Comparison of ENCODE assay signal across 9 mouse cellular contexts in genomic region chr6:140517188-140517587, GRCm38 (mm10).
DNase-seq lines count a peak whose midpoint lies in the region; ATAC-seq and TF ChIP-seq lines count a peak whose summit lies in the region.
"Had no signal": no experiment of that assay in that cellular context is flagged by ENCODE, and none has a peak within 500 bp of the region (broad histone marks: within the 10 kb centered on the region; RNA-seq: fewer than 3 reads in every experiment).

No protein-coding gene starts in this region.

- no peak overlapping the region for H3K4me2 ChIP-seq in hindbrain, postnatal 0 days (ENCODE audit: low read depth, low read length)

- no peaks in the 10 kb centered on the region for H3K9me3 ChIP-seq in hindbrain, postnatal 0 days (ENCODE audit: low read length)

- intact Hi-C loops in gastrocnemius, adult 2 months (cut with DNase I), result loop anchor here (5.0 kb wide), 1 partner anchor 45 kb away; no protein-coding TSS in a partner anchor
- intact Hi-C loops in gastrocnemius, postnatal 36 days (cut with DNase I), result no loop called here

- 78% methylated on average over 1 of the region's 1 CpGs for WGBS in hindbrain, postnatal 0 days

- H3K4me1 ChIP-seq in hindbrain, postnatal 0 days (ENCODE audit: insufficient read depth, low read length), result peaks cover 15% of the 10 kb centered on the region

- H3K9ac ChIP-seq in hindbrain, postnatal 0 days (replicated peaks; ENCODE audit: low read length), result no peak overlapping the region

- H3K27me3 ChIP-seq in hindbrain, postnatal 0 days (ENCODE audit: insufficient read depth, low read length), result no peaks in the 10 kb centered on the region

- no peak overlapping the region for H3K27ac ChIP-seq in gastrocnemius, adult 2 months
- H3K27ac ChIP-seq in hindbrain, postnatal 0 days, result no peak overlapping the region

- no peak overlapping the region for H3K4me3 ChIP-seq in gastrocnemius, adult 2 months
- H3K4me3 ChIP-seq in hindbrain, postnatal 0 days (ENCODE audit: low read length), result no peak overlapping the region
- H3K4me3 ChIP-seq: myocyte had no signal

- H3K36me3 ChIP-seq in hindbrain, postnatal 0 days (ENCODE audit: insufficient read depth, low read length), result no peaks in the 10 kb centered on the region

- peak; percentile 75 for TF ChIP-seq CTCF in gastrocnemius, adult 2 months (IDR thresholded peaks at IDR 0.05)
- TF ChIP-seq CTCF in hindbrain, postnatal 0 days (IDR thresholded peaks at IDR 0.05; ENCODE audit: low read depth), result peak; percentile 69

- no peak for ATAC-seq in hindbrain, postnatal 0 days

- peak; percentile 35 for DNase-seq in gastrocnemius, adult 2 months
- DNase-seq in gastrocnemius, postnatal 36 days, result no peak
- peak; percentile 61 for DNase-seq in 3T3-L1 (ENCODE audit: low read depth, low spot score)
- peak; percentile 72 for DNase-seq in R1 (ENCODE audit: low read depth, low spot score)
- peak; percentile 36 for DNase-seq in hindbrain, postnatal 0 days (ENCODE audit: low spot score)
- DNase-seq in natural killer cell, adult 2 months (ENCODE audit: low spot score in 2 of 2), result peak; percentile 34 to 43
- no peak for DNase-seq in frontal cortex, postnatal 36 days (ENCODE audit: low spot score in 2 of 2)
- DNase-seq in cerebellum, adult 8-10 months, result no peak

Comparison
In these comparisons a context has a peak if more than half of its experiments do, and no peak if none do; other contexts are left out.
1. DNase-seq: peak in gastrocnemius, adult 2 months (single experiment), 3T3-L1 (single experiment), R1 (single experiment), hindbrain, postnatal 0 days (single experiment) and natural killer cell, adult 2 months (2 of 2); none in gastrocnemius, postnatal 36 days (0 of 2), frontal cortex, postnatal 36 days (0 of 2) and cerebellum, adult 8-10 months (single experiment).